Mouse (Mus musculus) CD4-positive, CD25-positive, alpha-beta regulatory T cell, adult 9 weeks (primary cell): ENCODE data around the gene Slc16a11. TPM values are rescaled to one million over a fixed set of nuclear protein-coding genes. Genes with fewer than 3 reads are reported as not detected.

ENCODE experiments used
- polyA plus RNA-seq: library from polyadenylated mRNA; unstranded; fragments of 100-300 nt; shearing (Covaris generic); gene quantifications from one replicate; pipeline ENCODE4 v1.2.1, GENCODE M21; 2017

Slc16a11 gene
- polyA plus RNA-seq, result not detected

DNA sequence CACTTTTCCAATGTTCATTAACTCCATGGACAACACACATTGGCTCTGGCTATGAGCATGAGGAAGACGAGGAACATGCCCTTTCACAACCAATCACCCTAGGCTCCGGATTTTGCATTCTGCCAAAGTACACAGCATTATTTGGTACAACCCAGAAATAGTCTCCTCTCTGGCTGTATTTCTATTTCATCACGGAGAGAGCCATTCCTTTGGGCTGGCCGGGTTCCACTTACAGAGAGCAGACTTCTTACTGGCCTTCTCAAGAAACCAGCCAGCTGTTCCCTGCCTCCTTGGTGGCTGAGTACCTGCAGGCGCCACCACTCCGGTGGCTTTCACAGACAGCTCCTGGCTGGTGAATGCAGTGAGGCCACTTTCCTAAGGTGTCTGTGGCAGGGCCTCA lies at the start of gene Slc16a11:
TSS of gene Slc16a11 (plus strand) at position 330 of the 400 bp plus-strand sequence.

DNA sequence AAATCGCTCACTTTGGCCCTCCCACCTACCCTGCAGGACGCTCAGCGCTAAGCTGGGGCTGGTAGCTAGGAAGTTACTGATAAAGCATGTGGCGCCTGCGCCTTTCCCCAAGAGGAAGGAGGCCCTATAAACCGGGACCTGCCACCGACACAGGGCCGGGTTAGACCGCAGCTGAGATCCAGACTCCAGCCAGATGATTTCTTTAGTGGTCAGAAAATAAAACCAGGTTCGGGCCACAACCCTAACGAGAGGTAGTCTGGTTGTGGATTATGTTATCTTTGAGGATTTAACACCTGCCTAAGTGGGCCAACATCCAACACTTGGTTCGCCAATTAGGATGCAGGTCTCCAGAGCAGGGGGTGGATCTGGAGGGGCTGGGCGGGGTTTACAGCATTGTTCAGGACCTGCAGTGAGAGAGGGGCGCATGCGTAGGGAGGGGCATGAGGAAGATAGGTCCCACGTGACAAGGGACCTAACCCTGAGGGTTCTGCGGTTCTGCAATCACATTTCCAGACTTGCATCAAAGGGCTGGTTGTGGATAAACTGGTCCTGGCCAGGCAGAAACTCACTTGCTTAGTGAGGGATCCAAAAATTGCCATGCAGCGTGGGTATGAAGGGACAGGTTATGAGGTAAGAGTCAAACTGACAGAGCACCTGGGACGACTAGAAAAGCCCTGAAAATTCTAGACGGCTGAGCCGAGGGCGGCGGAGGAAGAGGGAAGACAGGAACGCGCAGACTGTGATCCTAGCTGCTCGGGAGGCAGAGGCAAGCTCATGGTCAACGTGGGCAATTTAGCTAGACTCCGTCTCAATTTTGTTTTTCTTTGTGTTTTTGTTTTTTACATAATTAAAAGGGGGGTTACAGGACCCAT lies 8.4 kb downstream of the Slc16a11 start, which contains the start of gene Slc16a13:
TSS of gene Slc16a13 (minus strand) at position 334 of the 872 bp plus-strand sequence.

DNA sequence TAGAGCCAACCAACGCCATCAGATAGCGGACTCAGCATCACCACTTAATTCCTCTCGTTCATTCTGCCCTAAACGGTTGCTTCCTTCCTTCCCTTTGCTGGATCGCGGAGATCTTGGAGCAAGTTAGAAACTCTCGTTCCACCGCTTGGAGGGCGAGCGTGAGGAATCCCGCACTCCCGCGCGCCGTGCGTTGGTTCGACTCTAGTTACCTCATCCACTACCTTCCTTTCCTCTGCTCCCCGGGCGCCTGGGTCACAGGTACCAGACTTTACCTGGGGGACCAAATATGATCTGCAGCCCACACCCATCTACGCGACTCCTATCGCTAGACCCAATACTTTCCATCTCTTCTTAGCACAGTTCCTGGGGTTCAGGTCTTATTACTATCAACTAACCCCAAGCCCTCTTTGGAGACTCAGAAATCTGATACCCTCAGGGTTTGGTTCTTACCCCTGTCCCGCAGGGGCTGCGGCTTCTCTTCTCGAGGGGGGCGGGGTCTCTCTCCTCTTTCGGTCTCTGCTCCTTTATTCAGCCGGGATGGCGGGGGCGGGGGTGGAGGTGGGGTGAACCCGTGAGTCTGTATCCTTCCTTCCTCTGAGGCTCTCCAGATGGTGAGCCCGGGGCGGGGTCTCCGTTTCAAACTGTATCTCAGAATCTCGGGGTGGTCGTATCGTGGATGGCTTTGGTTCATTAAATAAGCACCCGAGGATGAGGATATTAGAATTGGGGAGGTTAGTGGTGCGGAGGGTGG lies 16.9 kb downstream of the Slc16a11 start, which contains the start of gene Bcl6b:
TSS of gene Bcl6b (minus strand) at position 539 of the 751 bp plus-strand sequence.

GRCm38 (mm10) chr11:70237457-70238167 lies 25.1 kb downstream of the Slc16a11 start, which contains the start of gene 0610010K14Rik:
0610010K14Rik (minus strand) TSS chr11:70237914.

GRCm38 (mm10) chr11:70239541-70240279 lies 27.2 kb downstream of the Slc16a11 start, which contains the start of the genes Gm21988 and Rnasek:
Gm21988 (minus strand) TSS chr11:70239830.
Rnasek (minus strand) TSS chr11:70239842.

GRCm38 (mm10) chr11:70254931-70255531 lies 42.5 kb downstream of the Slc16a11 start, which contains the start of gene Alox12:
Alox12 (minus strand) TSS chr11:70255353.

Other genes starting within 250 kb of the Slc16a11 start
- gene Cldn7, start 248.0 kb upstream of the Slc16a11 start, polyA plus RNA-seq, result not detected
- 26.1 TPM for gene Ctdnep1, start 231.6 kb upstream of the Slc16a11 start, polyA plus RNA-seq
- gene Elp5, start 230.2 kb upstream of the Slc16a11 start, polyA plus RNA-seq, result 78.3 TPM
- 496 TPM for gene Gabarap, start 221.6 kb upstream of the Slc16a11 start, polyA plus RNA-seq
- 111 TPM for gene Phf23, start 217.0 kb upstream of the Slc16a11 start, polyA plus RNA-seq
- 16.7 TPM for gene Dvl2, start 212.2 kb upstream of the Slc16a11 start, polyA plus RNA-seq
- 142 TPM for gene Acadvl, start 197.3 kb upstream of the Slc16a11 start, polyA plus RNA-seq
- 9.1 TPM for gene Dlg4, start 195.8 kb upstream of the Slc16a11 start, polyA plus RNA-seq
- not detected for gene Asgr1, start 158.7 kb upstream of the Slc16a11 start, polyA plus RNA-seq
- gene Asgr2, start 120.1 kb upstream of the Slc16a11 start, polyA plus RNA-seq, result not detected
- gene Mgl2, start 82.4 kb upstream of the Slc16a11 start, polyA plus RNA-seq, result not detected
- gene Clec10a, start 56.6 kb upstream of the Slc16a11 start, polyA plus RNA-seq, result not detected
- 4.2 TPM for gene Slc16a13, start 8.3 kb downstream of the Slc16a11 start, polyA plus RNA-seq
- 0.11 TPM for gene Bcl6b, start 17.0 kb downstream of the Slc16a11 start, polyA plus RNA-seq
- 189 TPM for gene 0610010K14Rik, start 25.2 kb downstream of the Slc16a11 start, polyA plus RNA-seq
- gene Gm21988, start 27.1 kb downstream of the Slc16a11 start, polyA plus RNA-seq, result 4.1 TPM
- gene Rnasek, start 27.1 kb downstream of the Slc16a11 start, polyA plus RNA-seq, result 325 TPM
- 0.12 TPM for gene Alox12, start 42.6 kb downstream of the Slc16a11 start, polyA plus RNA-seq
- gene Alox12e, start 109.9 kb downstream of the Slc16a11 start, polyA plus RNA-seq, result not detected
- 0.41 TPM for gene Alox15, start 139.3 kb downstream of the Slc16a11 start, polyA plus RNA-seq
- gene Pelp1, start 197.3 kb downstream of the Slc16a11 start, polyA plus RNA-seq, result 16.2 TPM
- gene Arrb2, start 219.9 kb downstream of the Slc16a11 start, polyA plus RNA-seq, result 189 TPM
- gene Med11, start 239.2 kb downstream of the Slc16a11 start, polyA plus RNA-seq, result 92.8 TPM
- not detected for gene Zmynd15, start 246.7 kb downstream of the Slc16a11 start, polyA plus RNA-seq
- 1.0 TPM for gene Cxcl16, start 247.2 kb downstream of the Slc16a11 start, polyA plus RNA-seq